Mouse (Mus musculus) heart, postnatal 10 days (tissue): ENCODE data around the gene Gm45808. TPM values are rescaled to one million over a fixed set of nuclear protein-coding genes. Genes with fewer than 3 reads are reported as not detected.
"Not testable (repeated sequence)": the region's sequence is repeated elsewhere in the genome, so short reads cannot be mapped to it uniquely, and the experiment has no call there.

Experiments used
- DNase-seq, 2 experiments: peaks; one replicate each; pipeline ENCODE4 v3.0.0; 2021
- intact Hi-C: fragments of 180-260 bp; cut with DNase I; formaldehyde crosslinking; loops from one replicate; pipeline ENCODE4 v1.15.1; 2025
- total RNA-seq, 2 experiments: library from RNA; stranded (reverse); gene quantifications; 2 replicates each; pipeline ENCODE4 v1.2.3; 2021

The Gm45808 gene
- 1 to 10 TPM; 2.2 to 2.5 TPM for total RNA-seq

DNA sequence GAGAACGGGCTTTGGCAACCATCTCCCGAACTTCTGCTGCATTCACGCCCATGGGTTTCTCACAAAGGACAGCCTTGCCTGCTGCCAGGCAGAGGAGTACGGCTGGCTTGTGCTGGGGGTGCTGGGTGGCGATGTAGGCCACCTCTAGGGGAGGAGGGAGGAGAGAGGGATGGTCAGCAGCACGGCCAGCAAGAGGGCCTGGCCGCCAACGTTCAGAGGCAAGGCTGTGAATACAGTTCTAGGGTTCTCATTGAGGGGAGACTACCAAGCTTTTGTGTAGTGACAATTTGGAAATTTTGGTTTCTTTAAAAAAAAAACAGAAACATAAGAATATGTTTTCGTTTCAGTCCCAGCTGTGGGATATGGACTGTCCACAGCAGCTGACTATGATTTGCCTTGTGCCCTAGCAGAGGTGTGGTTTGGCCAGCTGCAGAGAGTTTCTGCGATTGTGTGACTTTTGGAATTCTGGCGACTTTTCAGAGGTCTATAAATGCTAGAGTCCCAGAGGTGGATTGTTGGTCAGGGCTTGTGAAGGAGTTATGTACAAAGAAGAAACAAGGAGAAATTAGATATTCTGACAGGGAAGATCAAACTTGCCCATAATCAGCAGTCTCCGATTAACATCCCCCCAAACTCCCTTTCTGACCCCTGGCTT is at the start of gene Gm45808:
Gm45808 (minus strand) TSS at position 51 of the 655 bp plus-strand sequence.
- intact Hi-C loops: no loop called here
- no peak for DNase-seq

DNA sequence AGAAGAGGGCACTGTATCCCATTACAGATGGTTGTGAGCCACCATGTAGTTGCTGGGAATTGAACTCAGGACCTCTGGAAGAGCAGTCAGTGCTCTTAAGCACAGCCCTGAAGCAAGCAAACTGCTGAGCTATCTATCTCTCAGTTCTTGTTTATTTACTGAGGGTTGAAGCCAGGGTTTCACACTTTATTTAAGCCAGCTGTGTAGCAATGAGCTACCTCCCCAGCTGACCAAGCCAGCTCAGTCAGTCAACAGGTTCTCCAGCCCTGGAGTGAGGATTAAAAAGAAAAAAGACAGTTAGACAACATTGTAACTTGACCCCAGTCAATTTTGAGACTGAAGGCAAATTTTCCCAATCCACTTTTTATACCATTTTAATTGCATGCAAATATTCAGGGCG is 49.1 kb upstream of the Gm45808 start:
- intact Hi-C loops: no loop called here
- no peak for DNase-seq

DNA sequence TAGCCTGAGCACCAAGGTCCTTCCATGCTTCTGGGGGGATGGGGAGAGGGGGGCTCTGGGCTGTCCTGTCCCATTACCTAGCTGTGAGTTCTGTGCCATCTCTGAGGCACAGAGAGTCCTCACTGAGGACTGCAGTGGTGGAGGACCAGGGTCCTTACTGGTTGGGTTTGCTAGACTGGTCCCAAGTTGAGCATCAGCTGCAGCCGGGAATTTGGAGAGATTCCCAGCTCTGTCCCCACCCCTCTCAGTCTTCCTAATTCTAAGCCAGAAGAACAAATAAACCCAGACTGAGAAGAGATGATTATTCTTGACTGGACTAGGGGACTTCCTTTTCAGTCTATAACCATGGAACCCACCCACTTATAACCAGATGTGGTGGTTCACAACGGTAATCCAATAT is 44.0 kb upstream of the Gm45808 start:
- intact Hi-C loops: no loop called here
- peak; percentile 54 to 60 for DNase-seq

- intact Hi-C loops: no loop called here
- DNase-seq: peak in 1 of 2 experiments; percentile 55
Observed at GRCm38 (mm10) chr7:45529461-45529860, 42.9 kb upstream of the Gm45808 start.

DNA sequence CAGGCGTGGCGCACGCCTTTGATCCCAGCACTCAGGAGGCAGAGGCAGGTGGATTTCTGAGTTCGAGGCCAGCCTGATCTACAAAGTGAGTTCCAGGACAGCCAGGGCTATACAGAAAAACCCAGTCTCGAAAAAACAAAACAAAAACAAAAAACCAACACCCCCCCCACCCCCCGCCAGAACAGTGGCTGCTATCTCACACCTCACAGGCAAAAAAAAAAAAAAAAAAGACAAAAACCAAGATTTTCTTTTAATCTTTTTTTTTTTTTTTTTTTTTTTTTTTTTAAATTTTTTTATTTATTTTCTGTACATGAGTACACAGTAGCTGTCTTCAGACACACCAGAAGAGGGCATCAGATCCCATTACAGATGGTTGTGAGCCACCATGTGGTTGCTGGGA is 40.6 kb upstream of the Gm45808 start:
- intact Hi-C loops, DNase-seq: not testable (repeated sequence)

DNA sequence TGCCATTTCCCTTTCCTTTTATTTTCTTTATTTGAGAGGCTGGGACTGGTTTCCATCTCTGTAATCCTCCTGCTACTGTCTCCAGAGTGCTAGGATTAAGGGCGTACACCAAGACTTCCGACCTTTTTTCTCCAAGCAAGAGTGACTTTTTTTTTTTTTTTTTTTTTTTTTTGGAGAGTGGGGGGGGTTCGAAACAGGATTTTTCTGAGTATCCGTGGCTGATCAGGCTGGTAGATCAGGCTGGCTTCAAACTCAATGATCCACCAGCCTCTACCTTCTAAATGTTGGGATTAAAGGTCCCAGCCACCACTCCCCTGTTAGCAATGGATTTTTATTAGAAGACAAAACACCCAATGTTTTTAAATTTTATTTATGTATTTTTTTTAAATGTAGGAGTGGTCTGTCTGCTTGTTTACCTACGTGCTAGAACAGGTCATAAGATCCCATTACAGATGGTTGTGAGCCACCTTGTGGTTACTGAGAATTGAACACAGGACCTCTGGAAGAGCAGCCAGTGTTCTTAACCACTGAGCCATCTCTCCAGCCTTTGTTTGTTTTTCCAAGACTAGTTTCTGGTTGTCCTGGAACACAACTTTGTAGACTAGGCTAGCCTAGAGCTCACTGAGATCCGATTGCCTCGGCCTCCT is 40.0 kb upstream of the Gm45808 start:
- DNase-seq: peak in 1 of 2 experiments; percentile 48
- intact Hi-C loops: no loop called here

- peak; percentile 97 to 98 for DNase-seq
- intact Hi-C loops: no loop called here
Observed at GRCm38 (mm10) chr7:45525809-45526473, 39.3 kb upstream of the Gm45808 start, which contains the start of the genes Ppp1r15a and Plekha4. Gene Ppp1r15a (minus strand): TSS chr7:45526268. Gene Plekha4 (plus strand): TSS chr7:45526330.

GRCm38 (mm10) chr7:45524841-45525621 is 38.4 kb upstream of the Gm45808 start:
- intact Hi-C loops: no loop called here

DNA sequence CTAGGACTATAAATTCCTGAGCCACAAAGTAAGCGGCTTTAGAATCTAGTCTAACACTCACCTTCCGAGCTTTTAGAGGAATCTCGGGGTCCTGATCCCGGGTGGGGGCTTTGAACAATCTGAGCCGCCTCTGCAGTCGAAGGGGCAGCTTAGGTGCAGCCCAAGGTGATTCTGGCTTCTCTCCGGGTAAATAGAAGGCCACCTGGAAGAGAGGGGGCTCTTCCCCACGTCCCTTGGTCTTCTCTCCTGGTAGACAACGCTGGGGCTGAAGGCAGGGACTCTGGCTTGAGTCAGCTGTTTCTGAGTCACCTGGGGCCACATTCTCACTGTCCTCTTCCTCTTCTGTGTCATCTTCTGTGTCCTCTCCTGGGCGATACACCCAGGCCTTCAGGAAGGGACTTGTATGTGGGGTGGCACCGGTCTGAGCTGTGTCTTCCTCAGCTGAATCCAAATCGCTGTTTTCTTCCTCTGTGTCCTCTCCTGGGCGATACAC is 37.1 kb upstream of the Gm45808 start:
- intact Hi-C loops: loop anchor here (2.0 kb wide), 2 partner anchors 47 to 57 kb away; partner anchors contain the start of gene Bax
- no peak for DNase-seq

More at GRCm38 (mm10) chr7:45524841-45525621, 38.4 kb upstream of the Gm45808 start:
- DNase-seq: peak; percentile 67 to 70

- no peak for DNase-seq
- intact Hi-C loops: loop anchor here (2.0 kb wide), 2 partner anchors 46 to 56 kb away; partner anchors contain the start of gene Bax
Observed at GRCm38 (mm10) chr7:45522957-45523676, 36.5 kb upstream of the Gm45808 start.

DNA sequence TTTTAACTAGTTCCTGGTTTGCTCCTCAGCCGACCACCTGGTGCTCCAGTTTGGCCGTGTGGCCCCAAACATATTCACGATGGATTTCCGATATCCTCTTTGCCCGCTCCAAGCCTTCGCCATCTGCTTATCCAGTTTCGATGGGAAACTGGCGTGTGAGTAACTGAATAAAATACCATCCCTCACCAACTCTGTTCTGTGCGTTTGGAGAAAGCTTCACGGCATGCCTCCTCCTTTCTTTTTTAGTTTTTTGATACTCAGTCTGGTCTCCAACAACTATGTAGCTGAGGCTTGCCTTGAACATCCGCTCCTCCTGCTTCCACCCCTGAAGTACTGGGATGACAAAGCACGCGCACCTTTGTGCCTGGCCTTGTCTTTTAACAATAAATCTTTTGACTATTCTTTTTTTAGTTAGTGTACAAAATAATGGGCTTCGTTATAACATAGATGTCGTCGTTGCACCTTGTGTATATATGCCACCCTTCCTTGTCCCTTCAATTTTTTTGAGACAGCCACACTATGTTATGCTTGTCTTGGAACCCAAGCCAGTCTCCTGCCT is 35.7 kb upstream of the Gm45808 start:
- intact Hi-C loops: loop anchor here (2.0 kb wide), 2 partner anchors 45 to 55 kb away; partner anchors contain the start of gene Bax
- DNase-seq: no peak

DNA sequence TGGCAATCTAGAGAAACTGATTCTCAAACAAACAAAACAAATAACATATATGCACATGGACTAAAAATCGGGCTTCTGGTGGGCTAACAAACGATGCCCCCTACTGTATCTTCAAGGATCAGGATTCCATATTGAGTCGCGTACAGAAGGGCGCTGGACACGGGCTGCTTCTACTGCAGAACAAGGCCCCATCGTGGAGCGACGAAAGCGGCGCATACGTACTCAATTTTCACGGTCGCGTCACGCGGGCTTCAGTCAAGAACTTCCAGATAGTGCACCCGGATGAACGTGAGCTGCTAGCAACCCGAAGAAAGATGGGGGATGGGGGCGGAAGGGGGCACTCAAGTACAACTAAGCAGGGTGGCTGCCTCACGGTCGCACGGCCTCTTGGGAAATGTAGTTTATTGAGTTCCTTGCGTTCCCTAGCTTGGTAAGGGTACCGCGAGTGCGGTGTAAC is 35.1 kb upstream of the Gm45808 start:
- peak; percentile 91 to 92 for DNase-seq
- intact Hi-C loops: loop anchor here (2.0 kb wide), 2 partner anchors 45 to 55 kb away; partner anchors contain the start of gene Bax

- intact Hi-C loops: no loop called here
- no peak for DNase-seq
Observed at GRCm38 (mm10) chr7:45520605-45521004, 34.0 kb upstream of the Gm45808 start.

GRCm38 (mm10) chr7:45519345-45520120 is 32.9 kb upstream of the Gm45808 start:
- no peak for DNase-seq
- intact Hi-C loops: no loop called here

- no peak for DNase-seq
- intact Hi-C loops: no loop called here
Observed at GRCm38 (mm10) chr7:45518618-45519017, 32.0 kb upstream of the Gm45808 start.

GRCm38 (mm10) chr7:45516846-45517245 is 30.2 kb upstream of the Gm45808 start:
- DNase-seq, intact Hi-C loops: not testable (repeated sequence)

- intact Hi-C loops: no loop called here
- no peak for DNase-seq
Observed at GRCm38 (mm10) chr7:45515436-45515835, 28.8 kb upstream of the Gm45808 start.

DNA sequence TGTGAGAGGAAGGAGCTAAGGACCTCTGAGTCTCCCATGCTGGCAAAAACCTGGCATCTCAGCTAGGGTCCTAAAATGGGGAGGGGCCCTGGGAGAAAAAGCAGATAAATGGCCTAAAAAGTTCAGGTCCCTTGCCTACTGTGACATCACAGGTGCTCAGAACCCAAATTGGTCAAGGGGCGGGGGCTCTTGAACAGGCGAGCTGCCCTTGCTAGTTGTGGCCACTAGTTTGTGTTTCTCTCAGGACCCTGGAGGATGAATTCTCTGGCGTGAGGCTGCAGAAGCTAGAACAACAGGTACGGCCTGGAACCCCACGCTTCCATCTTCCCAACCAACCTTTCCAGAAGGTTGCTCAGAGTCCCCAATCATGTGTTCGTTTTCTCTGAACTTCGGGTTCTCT is 27.8 kb upstream of the Gm45808 start:
- intact Hi-C loops: no loop called here
- DNase-seq: no peak
